Mouse (Mus musculus) central nervous system, embryonic 11.5 days (tissue): ENCODE data around the gene Tacc3. TPM values are rescaled to one million over a fixed set of nuclear protein-coding genes. Genes with fewer than 3 reads are reported as not detected.

ENCODE experiments used
- polyA plus RNA-seq: library from polyadenylated mRNA; depleted of rRNA; stranded (reverse); fragments of >200 nt; gene quantifications from 2 replicates; pipeline ENCODE4 v1.2.3, GENCODE M21; 2012; rRNA removed

The Tacc3 gene
- 139 and 232 TPM in 2 replicates for polyA plus RNA-seq

DNA sequence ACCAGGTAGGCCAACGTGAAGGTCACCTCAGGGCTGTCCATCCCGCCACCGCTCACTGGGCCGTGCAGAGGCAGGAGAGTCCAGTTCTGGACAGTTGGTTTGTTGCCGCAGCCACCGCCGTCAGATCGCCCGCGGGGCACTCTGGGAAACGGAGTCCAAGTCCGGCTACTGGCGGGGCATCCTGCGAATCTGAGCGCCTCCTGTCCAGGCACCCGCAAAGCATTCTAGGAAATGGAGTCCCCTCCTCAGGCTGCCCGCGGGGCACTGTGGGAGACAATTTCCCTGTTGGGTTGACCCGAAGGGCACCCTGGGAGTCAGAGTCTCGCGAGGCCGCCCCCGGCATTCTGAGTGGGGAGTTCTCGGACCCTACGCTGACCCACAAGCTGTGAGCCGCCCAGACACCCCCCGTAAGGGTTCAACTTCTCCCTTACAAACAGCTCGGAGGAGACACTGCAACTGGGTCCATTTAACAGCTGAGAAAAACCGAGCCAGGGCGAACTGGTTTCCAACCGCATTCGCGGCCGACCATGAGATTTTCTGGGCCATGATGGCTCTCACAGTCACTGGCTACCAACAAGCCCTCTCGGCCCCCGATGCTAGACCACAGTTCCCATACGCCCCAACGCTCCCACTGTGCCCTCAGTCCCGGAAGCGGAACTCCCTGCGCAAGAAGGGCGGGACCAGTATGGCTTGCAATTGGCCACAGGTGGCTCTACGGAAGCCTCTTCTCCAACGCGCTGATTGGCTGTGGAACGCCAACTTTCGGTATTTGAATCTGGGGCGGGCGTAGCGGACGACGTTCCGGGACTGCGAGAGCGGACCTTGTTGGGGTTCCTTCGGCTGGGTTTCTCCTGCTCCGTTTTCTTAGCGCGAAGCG, at the start of gene Tacc3, which contains the start of gene Tmem129:
Gene Tacc3 (plus strand): TSS at position 342 of the 877 bp plus-strand sequence.
Gene Tmem129 (minus strand): TSS at position 630 of the 877 bp plus-strand sequence.

DNA sequence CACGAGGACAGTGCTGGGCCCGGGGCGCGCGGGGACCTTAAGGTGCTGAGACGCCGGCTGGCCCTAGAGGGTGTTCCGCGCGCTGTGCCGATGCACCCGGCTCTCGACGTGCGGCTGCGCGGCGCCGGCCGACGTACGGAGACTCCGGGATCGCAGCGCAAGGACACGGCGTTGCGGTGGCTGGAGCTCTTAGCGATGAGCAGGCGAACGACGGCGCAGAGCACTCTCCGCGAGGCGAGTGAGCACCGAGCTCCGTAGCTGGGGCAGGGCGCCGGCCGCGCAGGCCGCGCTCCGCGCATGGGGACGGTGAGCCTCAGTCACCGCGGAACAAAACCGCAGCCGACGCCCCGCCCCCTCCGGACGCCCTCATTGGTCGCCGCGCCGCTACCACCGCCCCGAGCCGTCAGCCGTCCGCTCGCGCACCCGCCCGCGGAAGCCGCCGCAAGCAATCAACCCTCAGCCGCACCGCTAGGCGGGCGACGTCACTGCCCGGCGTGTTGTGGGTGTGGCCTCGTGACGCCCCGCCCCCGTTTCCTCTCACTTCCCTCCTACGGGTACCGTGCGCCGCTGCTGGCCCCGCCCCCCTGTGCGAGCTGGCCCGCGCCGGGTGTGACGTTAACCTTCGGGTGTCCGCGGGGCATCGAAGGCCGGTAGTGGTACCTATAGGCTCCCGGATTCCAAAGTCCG, 28.5 kb upstream of the Tacc3 start, which contains the start of the genes Fam53a and Gm9903:
Gene Fam53a (minus strand): TSS at position 335 of the 687 bp plus-strand sequence.
Gene Gm9903 (plus strand): TSS at position 625 of the 687 bp plus-strand sequence.

DNA sequence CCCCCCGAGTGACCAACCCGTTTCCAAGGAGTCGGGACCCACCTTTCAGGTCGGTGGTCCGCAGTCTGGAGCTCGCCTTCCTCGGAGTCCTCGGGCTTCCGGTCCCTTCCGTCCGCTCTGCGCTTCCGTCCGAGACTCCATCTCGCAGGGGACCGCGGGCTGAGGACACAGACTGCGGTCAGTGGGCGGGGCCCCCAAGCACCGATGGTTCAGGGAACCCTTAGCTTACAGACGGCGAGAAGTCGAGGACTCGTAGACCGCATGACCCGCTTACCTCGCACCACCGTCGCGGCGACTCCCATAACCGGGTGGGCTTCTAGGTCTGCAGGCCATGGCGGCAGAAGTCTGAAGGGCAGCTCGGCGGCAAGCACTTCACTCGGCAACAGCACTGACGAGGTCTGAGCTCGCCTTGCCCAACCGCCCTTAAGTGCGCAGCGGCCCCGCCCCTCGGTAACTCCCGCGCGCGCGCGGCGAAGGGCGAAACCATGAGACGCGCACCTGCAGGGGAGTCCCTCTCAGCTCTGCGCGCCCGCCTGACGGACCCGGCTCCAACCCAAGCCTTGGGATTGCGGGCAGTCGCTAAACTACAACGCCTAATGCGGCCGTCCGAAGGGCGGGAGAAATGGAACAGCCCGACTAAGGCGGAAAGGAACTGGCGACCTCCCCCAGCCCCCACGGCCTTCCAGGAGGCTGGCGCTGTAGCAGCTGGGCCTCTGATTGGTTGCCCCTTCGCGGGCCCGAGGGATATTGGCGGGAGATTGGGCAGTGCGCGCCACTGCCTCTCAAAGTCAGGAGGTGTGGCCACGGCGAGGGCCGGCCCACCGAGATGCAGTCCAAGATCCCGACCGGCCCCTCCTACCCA, 5.8 kb upstream of the Tacc3 start, which contains the start of gene Slbp:
Gene Slbp (minus strand): TSS at position 654 of the 862 bp plus-strand sequence.

DNA sequence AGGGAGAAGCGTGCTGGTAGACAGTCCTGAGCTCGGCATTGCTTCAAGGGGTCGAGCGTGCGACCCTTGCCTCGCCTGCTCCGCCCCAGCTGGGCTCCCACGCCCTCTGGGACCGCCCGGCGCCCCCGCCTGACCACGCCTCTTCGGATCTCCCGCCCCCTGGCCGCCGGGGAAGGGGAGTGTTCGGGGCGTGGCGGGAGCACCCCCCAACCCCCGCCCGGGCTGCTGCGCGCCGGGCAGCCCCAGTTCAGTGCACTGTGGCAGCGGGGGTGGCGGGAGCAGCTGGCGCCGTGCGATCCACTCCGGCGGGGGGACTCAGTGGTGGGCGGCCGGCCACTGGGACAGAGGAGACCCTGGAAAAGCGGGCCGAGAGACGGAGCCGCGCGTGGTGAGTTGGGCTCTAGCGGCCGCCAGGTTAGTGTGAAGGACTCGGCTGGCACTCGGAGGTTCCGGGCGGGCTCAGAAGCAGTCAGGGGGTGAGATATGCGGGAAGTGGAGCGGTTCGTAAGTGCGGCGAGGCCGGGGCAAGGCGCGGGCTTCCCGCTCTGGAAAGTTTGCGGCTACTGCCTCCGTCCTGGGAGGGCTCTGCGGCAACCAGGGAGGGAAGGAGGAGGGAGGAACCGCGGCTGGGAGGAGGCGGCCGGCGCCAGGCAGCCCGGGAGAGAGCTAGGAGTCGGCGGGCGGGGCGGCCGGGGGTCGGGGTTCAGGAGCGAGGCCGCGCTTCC, 63.8 kb downstream of the Tacc3 start, which contains the start of gene Fgfr3:
Gene Fgfr3 (plus strand): TSS at position 134 of the 725 bp plus-strand sequence.

Other genes starting within 250 kb of the Tacc3 start
- gene Nkx1-1, start 224.2 kb upstream of the Tacc3 start, polyA plus RNA-seq: 1.00 and 1.8 TPM in 2 replicates
- 26.4 and 27.2 TPM in 2 replicates for gene Fam53a, start 28.5 kb upstream of the Tacc3 start, polyA plus RNA-seq
- 0.42 and 0.73 TPM in 2 replicates for gene Gm9903, start 28.2 kb upstream of the Tacc3 start, polyA plus RNA-seq
- 155 and 243 TPM in 2 replicates for gene Slbp, start 5.6 kb upstream of the Tacc3 start, polyA plus RNA-seq
- gene Tmem129, start 288 bp downstream of the Tacc3 start, polyA plus RNA-seq: 22.7 and 33.1 TPM in 2 replicates
- 117 and 191 TPM in 2 replicates for gene Fgfr3, start 63.5 kb downstream of the Tacc3 start, polyA plus RNA-seq
- 30.2 and 39.8 TPM in 2 replicates for gene Letm1, start 124.7 kb downstream of the Tacc3 start, polyA plus RNA-seq
- gene Nsd2, start 162.6 kb downstream of the Tacc3 start, polyA plus RNA-seq: 128 and 177 TPM in 2 replicates